Mouse (Mus musculus): Measurements from ENCODE around the gene Zfp691.

The Zfp691 gene

GRCm38 (mm10) chr4:119167663-119168062 lies 6.3 kb downstream of the Zfp691 start:
- in situ Hi-C loops (cut with MboI) = loop anchor here (25.0 kb wide), 1 partner anchor 530 kb away; no protein-coding TSS in a partner anchor

DNA sequence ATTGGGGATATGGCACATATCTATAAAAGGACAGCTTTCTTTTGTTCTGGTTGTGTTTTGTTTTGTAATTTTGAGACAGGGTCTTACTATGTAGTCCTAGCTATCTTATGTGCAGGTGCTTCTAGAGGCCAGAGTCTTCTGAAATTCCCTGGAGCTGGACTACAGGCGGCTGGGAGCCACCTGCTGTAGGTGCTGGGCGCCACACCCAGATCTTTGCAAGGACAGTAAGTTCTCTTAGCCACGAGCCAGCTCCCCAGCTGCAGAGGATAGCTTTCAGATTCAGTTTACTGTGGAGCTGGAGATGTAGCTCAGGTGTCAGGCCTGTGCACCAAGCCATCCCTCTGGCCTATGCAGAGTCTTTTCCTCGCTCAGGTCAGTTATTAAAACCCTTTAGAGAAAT lies 6.9 kb downstream of the Zfp691 start:
- in situ Hi-C loops (cut with MboI) = loop anchor here (25.0 kb wide), 1 partner anchor 530 kb away; no protein-coding TSS in a partner anchor

DNA sequence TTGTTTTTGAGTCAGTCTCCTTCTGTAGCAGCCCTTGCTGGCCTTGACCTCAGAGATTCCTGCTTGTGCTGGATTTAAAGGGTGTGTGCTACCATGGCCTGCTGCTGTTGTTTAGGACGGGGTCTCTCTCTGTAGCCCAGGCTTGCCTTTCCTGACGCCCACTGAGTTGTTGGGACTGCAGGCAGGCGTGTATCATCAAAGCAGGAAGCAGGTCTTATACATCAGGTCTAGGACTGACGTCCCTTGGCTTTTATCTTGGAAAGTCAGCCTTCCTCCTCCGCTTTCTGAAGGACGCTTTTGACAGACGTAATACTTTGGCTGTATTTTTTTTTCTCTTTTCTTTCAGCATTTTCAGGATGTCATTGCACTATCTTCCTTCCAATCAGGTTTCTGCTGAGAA lies 8.1 kb downstream of the Zfp691 start:
- in situ Hi-C loops (cut with MboI) = loop anchor here (25.0 kb wide), 1 partner anchor 529 kb away; no protein-coding TSS in a partner anchor

DNA sequence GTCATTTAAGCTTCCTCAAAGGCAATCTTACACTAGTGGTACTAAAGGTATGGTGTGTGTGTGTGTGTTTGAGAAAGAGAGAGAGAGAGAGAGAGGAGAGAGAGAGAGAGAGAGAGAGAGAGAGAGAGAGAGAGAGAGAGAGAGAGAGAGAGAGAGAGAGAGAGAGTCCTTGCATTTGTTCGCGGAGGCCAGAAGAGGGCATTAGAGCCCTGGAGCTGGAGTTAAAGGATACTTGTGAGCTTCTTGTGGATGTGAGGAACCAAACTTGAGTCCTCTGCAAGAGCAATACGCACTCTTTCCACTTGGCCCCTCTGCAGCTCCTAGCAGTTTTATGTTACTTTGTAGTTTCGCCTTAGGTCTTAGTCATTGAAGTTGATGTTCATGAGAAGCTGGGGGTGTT lies 11.0 kb downstream of the Zfp691 start:
- in situ Hi-C loops (cut with MboI) = loop anchor here (25.0 kb wide), 1 partner anchor 526 kb away; no protein-coding TSS in a partner anchor

GRCm38 (mm10) chr4:119161358-119161757 lies 12.6 kb downstream of the Zfp691 start:
- in situ Hi-C loops (cut with MboI) = loop anchor here (25.0 kb wide), 1 partner anchor 524 kb away; no protein-coding TSS in a partner anchor

- in situ Hi-C loops (cut with MboI) = loop anchor here (25.0 kb wide), 1 partner anchor 521 kb away; no protein-coding TSS in a partner anchor
Observed at GRCm38 (mm10) chr4:119157891-119158290, 16.1 kb downstream of the Zfp691 start.

- in situ Hi-C loops (cut with MboI) = loop anchor here (25.0 kb wide), 1 partner anchor 520 kb away; no protein-coding TSS in a partner anchor
Observed at GRCm38 (mm10) chr4:119157186-119157585, 16.8 kb downstream of the Zfp691 start.

DNA sequence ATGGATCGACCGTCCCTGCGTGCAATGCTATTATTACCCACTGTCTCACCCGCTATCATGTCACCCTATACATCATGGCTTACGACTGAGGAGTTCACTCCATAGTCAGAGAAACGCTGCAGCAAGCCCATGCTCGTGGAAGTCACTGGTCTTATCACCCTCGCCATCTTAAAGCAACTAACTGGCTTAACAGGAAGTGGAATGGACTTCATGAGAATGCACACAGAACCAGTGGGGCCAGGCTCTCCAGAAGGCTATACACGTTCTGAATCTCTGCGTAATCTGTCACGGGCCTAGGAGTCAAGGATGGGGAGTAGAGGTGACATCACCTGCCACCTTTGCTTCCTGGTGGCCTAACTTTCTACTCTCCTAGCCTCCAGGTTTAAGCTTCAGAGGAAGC lies 25.3 kb downstream of the Zfp691 start:
- in situ Hi-C loops (cut with MboI) = no loop called here

- in situ Hi-C loops (cut with MboI) = no loop called here
Observed at GRCm38 (mm10) chr4:119147347-119147746, 26.6 kb downstream of the Zfp691 start.

DNA sequence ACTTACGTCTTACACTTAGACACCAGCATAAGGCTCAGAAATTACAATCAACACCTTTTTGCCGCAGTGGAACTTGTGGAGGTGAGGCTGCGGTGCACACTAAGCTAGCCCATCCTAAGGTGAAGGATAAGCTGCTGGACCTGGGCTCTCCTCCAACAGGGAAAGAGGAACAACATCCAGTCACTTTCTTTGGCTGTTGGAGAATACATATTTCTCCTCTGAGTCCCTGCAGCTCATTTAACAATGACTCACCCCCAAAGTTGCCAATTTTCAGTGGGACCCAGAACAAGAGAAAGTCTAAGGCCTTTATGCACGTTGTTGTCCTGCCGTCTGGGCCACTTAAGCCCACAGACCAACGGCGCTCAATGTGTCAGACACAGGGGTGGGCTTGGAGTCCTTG lies 27.2 kb downstream of the Zfp691 start:
- in situ Hi-C loops (cut with MboI) = no loop called here

- in situ Hi-C loops (cut with MboI) = no loop called here
Observed at GRCm38 (mm10) chr4:119142230-119142871, 31.6 kb downstream of the Zfp691 start.

DNA sequence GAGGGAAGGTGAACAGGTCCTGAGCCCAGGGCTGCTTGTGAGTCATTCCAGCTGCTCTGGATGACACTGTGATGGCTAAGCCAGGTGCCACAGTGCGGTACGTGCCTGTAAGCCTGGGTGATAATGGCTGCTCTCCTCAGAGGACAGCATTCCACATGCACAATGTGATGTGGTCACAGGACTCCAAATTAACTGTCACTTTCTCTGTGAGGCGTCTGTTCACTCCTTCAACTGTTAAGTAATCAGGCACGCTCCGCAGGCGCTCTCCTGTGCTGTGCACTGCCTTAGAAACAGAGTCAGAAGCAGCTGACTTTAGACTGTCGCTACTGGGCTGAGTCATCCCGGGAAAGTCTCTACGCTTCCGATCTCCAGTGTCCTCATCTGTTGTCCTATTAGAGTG lies 32.8 kb downstream of the Zfp691 start:
- in situ Hi-C loops (cut with MboI) = no loop called here

DNA sequence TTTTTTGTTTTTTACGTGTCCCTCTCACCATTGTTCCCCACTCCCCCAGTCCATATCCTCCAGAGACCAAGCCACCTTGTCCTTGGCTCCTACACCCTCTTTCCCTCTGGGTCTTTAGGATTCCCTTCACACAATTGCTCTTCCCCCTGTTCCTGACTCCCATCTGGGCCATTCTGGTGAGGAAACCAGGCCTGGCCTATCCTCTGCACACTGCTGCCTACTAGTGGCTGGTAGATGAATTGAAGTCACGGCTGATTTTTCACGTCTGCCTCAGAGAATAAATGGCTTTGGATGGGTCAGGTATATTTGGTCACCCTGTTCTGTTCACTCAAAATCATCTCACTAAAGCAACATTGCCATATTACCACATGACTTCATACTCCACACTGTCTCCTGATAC lies 33.9 kb downstream of the Zfp691 start:
- in situ Hi-C loops (cut with MboI) = no loop called here

GRCm38 (mm10) chr4:119138776-119139175 lies 35.2 kb downstream of the Zfp691 start:
- in situ Hi-C loops (cut with MboI) = no loop called here

DNA sequence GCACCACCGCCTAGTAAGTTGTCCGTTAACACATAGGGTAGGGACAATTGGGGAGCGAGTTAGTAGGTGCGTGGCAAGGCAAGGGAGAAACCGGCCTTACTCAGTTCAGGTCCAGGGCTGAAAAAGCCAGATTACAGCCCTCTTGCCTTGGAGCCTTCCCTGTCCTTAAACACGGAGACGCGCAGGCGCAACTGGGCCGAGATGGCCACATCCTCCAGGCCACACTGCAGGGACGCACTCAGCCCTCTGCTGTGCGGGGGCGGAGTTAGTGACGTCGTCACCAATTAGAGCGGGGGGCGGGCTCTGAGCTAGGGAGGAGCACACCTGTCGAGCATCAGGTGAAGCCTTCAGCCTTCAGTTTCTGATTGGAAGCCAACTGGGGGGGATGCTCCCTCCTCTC lies 35.8 kb downstream of the Zfp691 start:
- in situ Hi-C loops (cut with MboI) = no loop called here

DNA sequence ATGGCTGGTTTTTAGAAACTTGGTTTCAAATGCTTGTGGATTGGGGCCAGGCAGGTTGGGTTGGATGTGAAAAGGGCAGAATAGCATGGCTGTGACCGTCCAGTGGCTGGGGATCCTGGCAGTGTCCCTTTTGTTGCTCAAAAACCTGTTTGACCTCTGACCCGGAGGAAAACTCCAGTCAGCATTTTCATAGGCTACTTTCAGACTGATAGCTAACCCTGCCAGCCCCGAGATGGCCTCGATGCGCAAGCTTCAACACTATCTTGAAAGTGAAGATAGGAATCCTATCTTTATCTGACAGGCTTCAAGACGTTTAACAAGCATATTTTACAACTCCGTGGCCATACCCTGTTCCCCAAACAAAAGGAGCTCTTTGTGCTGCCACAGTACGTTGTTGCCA lies 36.7 kb downstream of the Zfp691 start:
- in situ Hi-C loops (cut with MboI) = no loop called here

DNA sequence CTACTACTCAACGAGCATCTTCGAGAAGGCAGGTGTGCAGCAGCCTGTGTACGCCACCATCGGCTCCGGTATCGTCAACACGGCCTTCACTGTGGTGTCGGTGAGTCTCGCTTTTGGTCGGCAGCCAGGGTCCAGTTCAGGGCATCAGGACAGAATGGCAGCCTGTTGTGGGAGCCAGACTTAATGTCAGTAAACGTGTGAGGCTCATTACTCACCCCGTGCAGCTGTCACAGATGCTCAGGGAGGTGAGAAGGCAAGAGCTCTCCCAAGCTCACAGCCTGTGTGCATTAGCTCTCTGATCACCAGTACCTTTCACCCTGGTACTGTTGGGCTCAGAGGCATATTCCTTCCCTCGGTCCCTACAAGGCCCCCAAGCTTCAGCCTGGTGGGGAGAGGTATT lies 40.1 kb downstream of the Zfp691 start:
- in situ Hi-C loops (cut with MboI) = no loop called here

- in situ Hi-C loops (cut with MboI) = no loop called here
Observed at GRCm38 (mm10) chr4:119133306-119133705, 40.7 kb downstream of the Zfp691 start.

GRCm38 (mm10) chr4:119131189-119131910 lies 42.6 kb downstream of the Zfp691 start:
- in situ Hi-C loops (cut with MboI) = no loop called here

- in situ Hi-C loops (cut with MboI) = no loop called here
Observed at GRCm38 (mm10) chr4:119129096-119129495, 44.9 kb downstream of the Zfp691 start.

- in situ Hi-C loops (cut with MboI) = no loop called here
Observed at GRCm38 (mm10) chr4:119128547-119128946, 45.4 kb downstream of the Zfp691 start.

DNA sequence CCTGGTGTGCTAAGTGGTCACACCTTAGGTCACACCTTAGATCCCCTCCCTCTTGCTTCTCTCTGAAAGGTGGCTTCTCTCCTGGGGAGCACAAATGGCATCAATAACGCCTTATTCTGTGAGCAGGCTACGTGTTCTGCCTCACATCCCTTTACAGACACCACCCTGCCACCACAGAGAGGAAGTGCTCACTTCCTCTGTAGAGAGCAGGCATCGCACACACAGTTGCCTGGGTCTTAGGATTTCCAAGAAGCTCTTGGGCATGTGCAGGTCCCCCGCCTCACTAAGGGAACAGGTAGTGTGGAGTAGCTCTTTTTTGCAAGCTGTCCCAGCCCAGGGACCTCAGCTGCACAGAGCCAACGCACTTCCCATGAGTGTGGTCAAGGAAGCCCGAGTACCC lies 46.8 kb downstream of the Zfp691 start:
- in situ Hi-C loops (cut with MboI) = no loop called here
